Mouse (Mus musculus): ENCODE measurements at regions not wholly inside any gene's neighbourhood (a gene's known extent, or its start where the extent isn't known, plus 50 kb on each side); places are given as distances from the start of the nearest gene placed in this dataset.

DNA sequence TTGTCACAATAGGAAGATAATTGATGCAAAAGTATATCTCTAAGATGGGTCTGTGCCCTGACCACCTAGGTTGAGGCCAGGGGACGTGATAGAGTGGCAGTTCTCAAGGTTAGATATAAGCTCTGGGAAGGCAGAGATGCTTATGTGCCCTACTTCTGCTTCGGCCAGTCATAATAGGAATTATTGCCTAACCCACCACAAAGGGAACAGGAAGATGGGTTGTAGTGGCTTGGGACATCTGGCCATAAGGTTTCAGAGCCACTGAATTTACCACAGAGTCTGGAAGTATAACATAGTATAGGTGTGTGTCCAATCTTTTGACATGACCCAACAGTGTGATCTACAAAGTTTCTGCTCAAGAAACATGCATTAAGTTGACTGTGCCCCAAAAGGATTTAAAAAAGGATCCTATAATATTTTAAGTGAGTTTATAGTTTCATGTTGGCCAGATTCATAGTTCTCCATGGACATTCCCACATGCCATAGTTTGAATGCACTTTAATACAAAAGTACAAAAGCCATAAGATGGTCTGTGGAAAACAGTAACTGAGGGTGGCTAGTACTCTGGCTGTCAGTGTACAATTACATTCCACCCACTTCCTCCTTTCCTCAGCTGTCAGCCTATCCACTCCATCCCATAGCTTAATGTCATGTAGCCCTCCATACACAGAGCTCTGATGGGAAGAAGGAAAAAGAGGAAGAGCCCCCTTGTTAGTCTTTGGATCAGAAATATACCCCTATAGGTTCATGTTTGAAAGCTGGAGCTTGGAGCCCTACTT lies 508.3 kb downstream of the Insc start:
- Histone ChIP-seq H3K4me3 (ENCODE audit: low read depth, low read length) (no peak overlapping the region), H3K4me2 (ENCODE audit: low read depth, low read length) (no peak overlapping the region), H3K9me3 (ENCODE audit: control insufficient read depth, low read length) (no peaks in the 10 kb centered on the region), H3K27ac (replicated peaks; ENCODE audit: low read depth, low read length) (no peak overlapping the region), H3K36me3 (ENCODE audit: control insufficient read depth, insufficient read depth, low read length) (no peaks in the 10 kb centered on the region), H3K4me1 (ENCODE audit: control insufficient read depth, insufficient read depth, low read length) (no peaks in the 10 kb centered on the region), H3K9ac (ENCODE audit: low read depth, low read length) (no peak overlapping the region), H3K27me3 (replicated peaks; ENCODE audit: control insufficient read depth, insufficient read depth, low read length) (no peaks in the 10 kb centered on the region; the same call in 1 of the 2 replicates)
- no peak for DNase-seq (ENCODE audit: low spot score)
- WGBS, result 96% methylated on average over 2 of the region's 2 CpGs
- ATAC-seq (ENCODE audit: low read depth), result peak; percentile 41; the same call in 1 of the 2 replicates

- Histone ChIP-seq H3K9me3 (ENCODE audit: control insufficient read depth, low read length) (no peaks in the 10 kb centered on the region), H3K4me3 (ENCODE audit: low read depth, low read length) (no peak overlapping the region), H3K27me3 (replicated peaks; ENCODE audit: control insufficient read depth, insufficient read depth, low read length) (no peaks in the 10 kb centered on the region; the same call in 1 of the 2 replicates), H3K4me2 (ENCODE audit: low read depth, low read length) (no peak overlapping the region), H3K9ac (ENCODE audit: low read depth, low read length) (no peak overlapping the region), H3K36me3 (ENCODE audit: control insufficient read depth, insufficient read depth, low read length) (no peaks in the 10 kb centered on the region), H3K4me1 (ENCODE audit: control insufficient read depth, insufficient read depth, low read length) (no peaks in the 10 kb centered on the region), H3K27ac (replicated peaks; ENCODE audit: low read depth, low read length) (no peak overlapping the region)
- WGBS, result 16% methylated on average over 2 of the region's 2 CpGs
- peak; percentile 50 for DNase-seq (ENCODE audit: low spot score)
- ATAC-seq (ENCODE audit: low read depth), result peak; percentile 84
Observed at GRCm38 (mm10) chr7:115252370-115252750, 508.9 kb downstream of the Insc start.

DNA sequence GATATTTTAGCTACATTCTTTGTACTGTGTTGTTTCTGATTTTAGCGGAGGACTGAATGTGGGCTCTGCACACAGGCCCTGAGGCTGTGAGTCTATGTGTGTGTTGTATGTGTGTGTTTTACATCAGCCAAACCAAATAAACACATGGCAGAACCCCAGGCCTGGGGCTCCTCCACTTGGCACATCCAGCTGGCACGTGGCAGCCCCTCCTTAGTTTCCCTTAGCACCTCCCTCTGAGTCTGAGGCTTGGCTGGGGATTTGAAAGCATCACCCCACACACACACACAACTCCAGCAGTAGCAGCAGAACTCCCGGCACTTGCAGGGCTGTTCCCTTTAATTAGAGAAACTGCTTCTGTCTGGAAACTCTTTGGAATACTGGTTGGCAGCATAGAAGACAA lies 515.1 kb downstream of the Insc start:
- Histone ChIP-seq H3K9ac (ENCODE audit: low read depth, low read length) (no peak overlapping the region), H3K9me3 (ENCODE audit: control insufficient read depth, low read length) (no peaks in the 10 kb centered on the region), H3K4me1 (ENCODE audit: control insufficient read depth, insufficient read depth, low read length) (0 out of 2 replicates have a peak, but pooled peaks cover 3% of the 10 kb centered on the region), H3K27me3 (replicated peaks; ENCODE audit: control insufficient read depth, insufficient read depth, low read length) (no peaks in the 10 kb centered on the region; the same call in 1 of the 2 replicates), H3K27ac (replicated peaks; ENCODE audit: low read depth, low read length) (no peak overlapping the region), H3K36me3 (ENCODE audit: control insufficient read depth, insufficient read depth, low read length) (no peaks in the 10 kb centered on the region), H3K4me3 (ENCODE audit: low read depth, low read length) (no peak overlapping the region), H3K4me2 (ENCODE audit: low read depth, low read length) (no peak overlapping the region)
- peak; percentile 78; the same call in 1 of the 2 replicates for ATAC-seq (ENCODE audit: low read depth)
- WGBS, result 18% methylated on average over 3 of the region's 3 CpGs
- DNase-seq (ENCODE audit: low spot score), result peak; percentile 86

DNA sequence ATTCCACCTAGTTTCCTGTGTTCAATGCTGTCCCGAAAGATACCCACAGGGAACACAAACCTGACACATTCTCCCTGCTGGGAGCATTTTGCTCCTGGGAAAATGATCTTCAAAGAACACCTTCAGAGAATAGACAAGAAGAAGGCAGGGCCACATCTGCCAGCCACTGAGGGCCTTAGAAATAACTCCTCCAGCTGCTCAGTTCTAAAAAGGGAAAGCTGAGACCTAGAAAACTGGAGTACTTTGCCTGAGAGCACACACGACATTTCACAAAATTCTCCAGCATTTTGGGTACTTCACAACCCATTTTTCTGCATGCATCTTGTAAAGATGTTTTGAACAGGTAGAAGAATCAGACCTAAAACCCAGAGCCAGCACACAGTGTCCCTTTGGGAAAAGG lies 519.6 kb downstream of the Insc start:
- Histone ChIP-seq H3K4me2 (ENCODE audit: low read depth, low read length) (no peak overlapping the region), H3K36me3 (ENCODE audit: control insufficient read depth, insufficient read depth, low read length) (no peaks in the 10 kb centered on the region), H3K27ac (replicated peaks; ENCODE audit: low read depth, low read length) (no peak overlapping the region), H3K9ac (ENCODE audit: low read depth, low read length) (no peak overlapping the region), H3K9me3 (ENCODE audit: control insufficient read depth, low read length) (no peaks in the 10 kb centered on the region), H3K27me3 (replicated peaks; ENCODE audit: control insufficient read depth, insufficient read depth, low read length) (no peaks in the 10 kb centered on the region), H3K4me1 (ENCODE audit: control insufficient read depth, insufficient read depth, low read length) (0 out of 2 replicates have a peak, but pooled peaks cover 3% of the 10 kb centered on the region), H3K4me3 (ENCODE audit: low read depth, low read length) (no peak overlapping the region)
- no peak for ATAC-seq (ENCODE audit: low read depth)
- no peak for DNase-seq (ENCODE audit: low spot score)
- WGBS, result 71% methylated on average over 2 of the region's 2 CpGs

DNA sequence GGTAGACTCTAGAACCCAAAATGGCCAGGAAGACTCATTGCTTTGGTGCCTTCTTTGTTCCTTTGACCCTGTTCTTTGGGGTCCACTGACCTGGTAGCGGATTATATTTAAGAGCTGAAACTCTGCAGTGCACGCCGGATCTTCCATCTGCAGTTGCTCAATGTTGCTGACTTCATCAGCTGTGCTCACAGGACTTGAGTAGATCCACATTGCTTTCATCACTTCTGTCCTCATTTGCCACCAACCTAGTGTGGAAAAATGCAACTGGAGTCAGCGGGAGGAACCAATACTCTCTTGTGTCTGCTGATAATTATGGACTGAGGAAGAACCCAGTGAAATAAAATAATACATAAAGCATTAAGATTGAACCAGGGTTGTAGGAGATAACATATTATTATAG lies 522.6 kb downstream of the Insc start:
- H3K4me3 ChIP-seq (ENCODE audit: low read depth, low read length), result no peak overlapping the region
- H3K4me2 ChIP-seq (ENCODE audit: low read depth, low read length), result no peak overlapping the region
- DNase-seq (ENCODE audit: low spot score), result no peak
- WGBS, result 90% methylated on average over 4 of the region's 4 CpGs
- no peaks in the 10 kb centered on the region; the same call in 1 of the 2 replicates for H3K4me1 ChIP-seq (ENCODE audit: control insufficient read depth, insufficient read depth, low read length)
- ATAC-seq (ENCODE audit: low read depth), result no peak
- no peak overlapping the region for H3K27ac ChIP-seq (replicated peaks; ENCODE audit: low read depth, low read length)
- no peak overlapping the region for H3K9ac ChIP-seq (ENCODE audit: low read depth, low read length)
- no peaks in the 10 kb centered on the region for H3K36me3 ChIP-seq (ENCODE audit: control insufficient read depth, insufficient read depth, low read length)
- H3K9me3 ChIP-seq (ENCODE audit: control insufficient read depth, low read length), result no peaks in the 10 kb centered on the region
- no peaks in the 10 kb centered on the region for H3K27me3 ChIP-seq (replicated peaks; ENCODE audit: control insufficient read depth, insufficient read depth, low read length)

DNA sequence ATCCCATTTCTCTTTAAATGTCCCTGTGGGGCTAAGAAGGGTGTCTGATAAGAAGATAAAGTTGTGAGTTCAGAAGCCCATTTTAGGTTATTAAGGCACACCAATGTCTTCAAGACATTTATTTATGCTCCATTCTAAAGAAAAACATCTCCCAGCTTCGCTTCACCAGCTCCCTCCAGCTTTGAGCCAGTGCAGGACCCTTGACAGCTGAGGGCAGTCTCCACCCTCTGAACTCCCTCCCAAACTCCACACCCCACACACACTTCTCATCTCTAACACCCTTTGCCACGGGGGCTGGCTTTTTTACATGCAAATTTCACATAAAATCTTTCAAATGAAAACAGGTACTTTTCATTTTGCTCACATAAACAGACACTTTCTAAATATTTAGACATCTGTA lies 527.3 kb downstream of the Insc start:
- Histone ChIP-seq H3K9ac (ENCODE audit: low read depth, low read length) (no peak overlapping the region), H3K36me3 (ENCODE audit: control insufficient read depth, insufficient read depth, low read length) (no peaks in the 10 kb centered on the region), H3K4me1 (ENCODE audit: control insufficient read depth, insufficient read depth, low read length) (no peaks in the 10 kb centered on the region; the same call in 1 of the 2 replicates), H3K4me3 (ENCODE audit: low read depth, low read length) (no peak overlapping the region), H3K9me3 (ENCODE audit: control insufficient read depth, low read length) (no peaks in the 10 kb centered on the region), H3K4me2 (ENCODE audit: low read depth, low read length) (no peak overlapping the region), H3K27me3 (replicated peaks; ENCODE audit: control insufficient read depth, insufficient read depth, low read length) (no peaks in the 10 kb centered on the region), H3K27ac (replicated peaks; ENCODE audit: low read depth, low read length) (no peak overlapping the region)
- 36% methylated on average over 2 of the region's 2 CpGs for WGBS
- DNase-seq (ENCODE audit: low spot score) (no peak), ATAC-seq (ENCODE audit: low read depth) (no peak)

GRCm38 (mm10) chr7:115274836-115275235 lies 531.3 kb downstream of the Insc start:
- peak; percentile 19 for DNase-seq (ENCODE audit: low spot score)
- H3K4me3 ChIP-seq (ENCODE audit: low read depth, low read length), result no peak overlapping the region
- no peak overlapping the region for H3K4me2 ChIP-seq (ENCODE audit: low read depth, low read length)
- H3K9me3 ChIP-seq (ENCODE audit: control insufficient read depth, low read length), result no peaks in the 10 kb centered on the region
- H3K36me3 ChIP-seq (ENCODE audit: control insufficient read depth, insufficient read depth, low read length), result no peaks in the 10 kb centered on the region
- H3K27ac ChIP-seq (replicated peaks; ENCODE audit: low read depth, low read length), result no peak overlapping the region
- no peaks in the 10 kb centered on the region; the same call in 1 of the 2 replicates for H3K4me1 ChIP-seq (ENCODE audit: control insufficient read depth, insufficient read depth, low read length)
- H3K9ac ChIP-seq (ENCODE audit: low read depth, low read length), result no peak overlapping the region
- no peak for ATAC-seq (ENCODE audit: low read depth)
- no peaks in the 10 kb centered on the region for H3K27me3 ChIP-seq (replicated peaks; ENCODE audit: control insufficient read depth, insufficient read depth, low read length)
- 45% methylated on average over 3 of the region's 3 CpGs for WGBS

DNA sequence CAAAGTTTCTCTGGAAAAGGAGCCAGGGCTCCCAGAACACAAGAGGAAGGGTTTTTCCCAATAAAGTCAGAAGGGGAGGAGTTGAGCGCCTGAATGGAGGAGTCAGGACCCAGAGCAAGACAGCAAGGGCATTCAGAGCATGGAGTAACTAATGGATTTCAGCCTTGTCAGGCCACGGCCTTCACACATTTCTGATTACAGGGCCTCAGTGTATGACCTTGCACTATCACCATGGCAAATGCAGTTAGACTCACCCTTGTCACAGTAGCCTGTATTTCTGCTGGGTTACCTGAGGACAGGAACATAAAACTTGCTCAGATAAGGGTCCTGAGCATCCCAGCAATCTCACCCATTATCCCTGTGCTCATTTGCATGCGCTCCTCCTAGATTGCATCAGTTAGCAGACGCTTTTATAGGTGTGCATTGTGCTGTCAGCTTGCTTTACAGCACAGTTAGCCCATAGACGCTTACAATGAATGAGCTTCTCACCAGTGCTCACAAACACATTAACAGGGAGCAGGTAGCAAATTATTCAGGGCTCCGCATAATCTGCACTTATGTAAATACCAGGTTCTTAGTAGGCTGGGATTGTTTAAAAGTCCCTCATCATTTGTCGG lies 547.4 kb downstream of the Insc start:
- Histone ChIP-seq H3K9me3 (ENCODE audit: control insufficient read depth, low read length) (no peaks in the 10 kb centered on the region), H3K4me3 (ENCODE audit: low read depth, low read length) (no peak overlapping the region), H3K4me2 (ENCODE audit: low read depth, low read length) (no peak overlapping the region), H3K36me3 (ENCODE audit: control insufficient read depth, insufficient read depth, low read length) (no peaks in the 10 kb centered on the region), H3K27ac (replicated peaks; ENCODE audit: low read depth, low read length) (no peak overlapping the region), H3K9ac (ENCODE audit: low read depth, low read length) (no peak overlapping the region), H3K27me3 (replicated peaks; ENCODE audit: control insufficient read depth, insufficient read depth, low read length) (peaks cover 8% of the 10 kb centered on the region; the same call in 1 of the 2 replicates), H3K4me1 (ENCODE audit: control insufficient read depth, insufficient read depth, low read length) (peaks cover 7% of the 10 kb centered on the region)
- DNase-seq (ENCODE audit: low spot score) (no peak), ATAC-seq (ENCODE audit: low read depth) (no peak)
- 69% methylated on average over 7 of the region's 7 CpGs for WGBS

Measured in embryonic facial prominence, embryonic 14.5 days (tissue).